Mouse (Mus musculus) heart, embryonic 13.5 days (tissue): Measurements from ENCODE around the gene Ccdc186. TPM values are rescaled to one million over a fixed set of nuclear protein-coding genes. Genes with fewer than 3 reads are reported as not detected.

Experiments
- ATAC-seq: fragments of 200-750 bp; cut with Nextera tagmentation; 2 replicates; pipeline ENCODE4 v1.8.0; 2017; ENCODE audit warnings: moderate TSS enrichment; ENCODE audit not compliant: insufficient number of reproducible peaks, low FRiP score, low TSS enrichment; ENCODE audit errors: extremely low read depth
- H3K27ac ChIP-seq: fragments of 300-500 bp; sonication (generic); replicated peaks from 2 replicates; pipeline ENCODE4 v1.5.1; 2015; ENCODE audit warnings: moderate library complexity, mild to moderate bottlenecking, inconsistent platforms
- H3K27me3 ChIP-seq: fragments of 300-500 bp; sonication (generic); replicated peaks from 2 replicates; pipeline ENCODE4 v1.6.1; 2015; ENCODE audit warnings: mild to moderate bottlenecking, inconsistent platforms
- H3K36me3 ChIP-seq: fragments of 300-500 bp; sonication (generic); 2 replicates; pipeline ENCODE4 v1.6.1; 2015; ENCODE audit warnings: mild to moderate bottlenecking, inconsistent platforms
- H3K4me1 ChIP-seq: fragments of 300-500 bp; sonication (generic); 2 replicates; pipeline ENCODE4 v1.6.1; 2015; ENCODE audit warnings: inconsistent platforms
- H3K4me2 ChIP-seq: fragments of 300-500 bp; sonication (generic); 2 replicates; pipeline ENCODE4 v1.6.1; 2015; ENCODE audit warnings: inconsistent platforms, mild to moderate bottlenecking, moderate library complexity
- H3K4me3 ChIP-seq: fragments of 300-500 bp; sonication (generic); 2 replicates; pipeline ENCODE4 v1.5.1; 2015; ENCODE audit warnings: moderate library complexity, mild to moderate bottlenecking, inconsistent platforms
- H3K9ac ChIP-seq: fragments of 300-500 bp; sonication (generic); 2 replicates; pipeline ENCODE4 v1.6.1; 2015; ENCODE audit warnings: inconsistent platforms, mild to moderate bottlenecking, moderate library complexity
- H3K9me3 ChIP-seq: fragments of 300-500 bp; sonication (generic); 2 replicates; pipeline ENCODE4 v1.6.1; 2016; ENCODE audit warnings: inconsistent platforms
- WGBS: fragments of 180-500 bp; shearing (Covaris S2); methylation state at CpG from one replicate; pipeline ENCODE4 v1.1.7; 2015; ENCODE audit warnings: mixed read lengths; 5-methylcytosine and 5-hydroxymethylcytosine counted together
- polyA plus RNA-seq: library from polyadenylated mRNA; unstranded; fragments of >200 nt; fragmentation: Nextera tagmentation; extraction: Ambion mirVana; gene quantifications from 2 replicates; pipeline ENCODE4 v1.2.1, GENCODE M21; 2015

The Ccdc186 gene
- polyA plus RNA-seq, 1 experiment from 2014 or later: 15.6 TPM

GRCm38 (mm10) chr19:56822448-56822836, 452 bp upstream of the Ccdc186 start:
- H3K9me3 ChIP-seq: no peaks in the 10 kb centered on the region
- no peak for ATAC-seq
- 0 out of 2 replicates have a peak, but pooled peaks cover 3% of the 10 kb centered on the region for H3K36me3 ChIP-seq
- peaks cover 45% of the 10 kb centered on the region for H3K4me1 ChIP-seq
- peaks cover 24% of the 10 kb centered on the region for H3K27me3 ChIP-seq
- peak overlapping the region; percentile 72 for H3K9ac ChIP-seq
- H3K27ac ChIP-seq: peak overlapping the region; percentile 48; the same call in 1 of the 2 replicates
- peak overlapping the region; percentile 85 for H3K4me3 ChIP-seq
- WGBS: 20% methylated on average over 10 of the region's 10 CpGs
- H3K4me2 ChIP-seq: peak overlapping the region; percentile 83

GRCm38 (mm10) chr19:56821040-56821797, 771 bp downstream of the Ccdc186 start:
- H3K4me3 ChIP-seq: peak overlapping the region; percentile 85
- peak overlapping the region; percentile 85 for H3K27ac ChIP-seq
- peak overlapping the region; percentile 83 for H3K4me2 ChIP-seq
- peak overlapping the region; percentile 95 for H3K9ac ChIP-seq
- no peaks in the 10 kb centered on the region for H3K9me3 ChIP-seq
- 4% methylated on average over 22 of the region's 22 CpGs for WGBS
- H3K36me3 ChIP-seq: 0 out of 2 replicates have a peak, but pooled peaks cover 3% of the 10 kb centered on the region
- H3K27me3 ChIP-seq: peaks cover 11% of the 10 kb centered on the region
- no peak for ATAC-seq
- peaks cover 57% of the 10 kb centered on the region for H3K4me1 ChIP-seq

DNA sequence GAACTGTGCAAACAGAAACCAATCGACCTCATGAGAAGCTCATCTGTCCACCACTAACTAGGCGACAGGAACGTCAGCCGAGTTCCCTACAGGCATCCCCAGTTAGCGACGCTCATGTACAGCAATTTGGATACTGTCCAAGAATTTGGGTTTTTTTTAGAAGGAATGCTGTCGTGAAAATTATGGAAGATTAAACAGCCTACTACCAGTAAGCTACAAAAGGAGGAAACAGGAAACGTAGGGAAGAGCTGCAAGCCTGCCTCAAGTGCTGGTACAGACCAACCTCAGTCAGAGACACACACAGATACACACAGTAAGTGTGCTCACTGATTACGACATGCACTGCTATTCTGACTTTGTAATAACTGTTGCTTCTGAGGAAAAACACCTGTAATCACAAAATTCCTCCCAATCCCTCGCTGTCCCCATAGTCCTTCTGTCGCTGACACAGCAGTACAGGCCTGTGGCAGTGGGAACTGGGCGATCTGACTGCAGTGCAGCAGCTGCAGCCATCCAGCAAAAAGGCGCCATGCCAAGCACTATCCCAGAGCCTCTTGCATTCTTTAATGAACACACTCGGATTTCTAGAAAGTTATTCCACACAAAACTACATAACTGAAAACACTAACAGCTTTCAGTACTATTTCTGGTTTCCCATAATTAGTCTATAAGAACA, 4.0 kb downstream of the Ccdc186 start:
- H3K9me3 ChIP-seq: no peaks in the 10 kb centered on the region
- peak overlapping the region; percentile 94 for H3K27ac ChIP-seq
- H3K9ac ChIP-seq: peak overlapping the region; percentile 62
- peaks cover 80% of the 10 kb centered on the region for H3K4me1 ChIP-seq
- peaks cover 21% of the 10 kb centered on the region for H3K36me3 ChIP-seq
- no peak for ATAC-seq
- no peaks in the 10 kb centered on the region for H3K27me3 ChIP-seq
- 21% methylated on average over 14 of the region's 14 CpGs for WGBS
- H3K4me3 ChIP-seq: peak overlapping the region; percentile 24
- peak overlapping the region; percentile 63 for H3K4me2 ChIP-seq

DNA sequence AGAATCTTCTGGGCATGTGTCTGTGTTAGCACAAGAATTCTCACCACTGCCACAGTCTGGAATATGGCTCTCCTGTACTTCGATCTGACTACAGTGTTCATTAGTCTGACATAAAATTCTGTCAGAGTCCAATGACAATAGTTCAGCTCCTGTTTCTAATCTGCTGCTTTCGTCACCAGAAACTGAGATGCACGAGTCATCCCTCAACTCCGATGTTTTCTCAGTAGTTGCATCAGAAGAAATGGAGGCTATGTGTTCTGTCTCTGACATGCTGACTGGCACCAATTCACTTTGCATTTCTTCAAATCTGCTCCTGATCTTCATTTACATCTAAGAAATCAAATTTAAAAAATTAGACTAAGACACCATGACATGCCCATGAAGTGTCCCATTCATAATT, 8.6 kb downstream of the Ccdc186 start:
- Histone ChIP-seq H3K4me1 (peaks cover 62% of the 10 kb centered on the region), H3K4me3 (no peak overlapping the region), H3K9me3 (no peaks in the 10 kb centered on the region), H3K27me3 (no peaks in the 10 kb centered on the region), H3K4me2 (no peak overlapping the region), H3K9ac (no peak overlapping the region), H3K36me3 (peaks cover 45% of the 10 kb centered on the region), H3K27ac (no peak overlapping the region)
- 63% methylated on average over 4 of the region's 4 CpGs for WGBS
- ATAC-seq: no peak

- no peaks in the 10 kb centered on the region for H3K9me3 ChIP-seq
- no peak overlapping the region for H3K4me3 ChIP-seq
- no peaks in the 10 kb centered on the region for H3K27me3 ChIP-seq
- no peak overlapping the region for H3K9ac ChIP-seq
- H3K4me2 ChIP-seq: no peak overlapping the region
- H3K36me3 ChIP-seq: peaks cover 62% of the 10 kb centered on the region
- ATAC-seq: no peak
- WGBS: 30% methylated on average over 9 of the region's 9 CpGs
- H3K27ac ChIP-seq: 0 out of 2 replicates have a peak overlapping the region, but pooled peaks have one; percentile 25
- peaks cover 44% of the 10 kb centered on the region for H3K4me1 ChIP-seq
Observed at GRCm38 (mm10) chr19:56811590-56811989, 10.4 kb downstream of the Ccdc186 start.

GRCm38 (mm10) chr19:56810641-56811146, 11.3 kb downstream of the Ccdc186 start:
- Histone ChIP-seq H3K27ac (no peak overlapping the region), H3K36me3 (peaks cover 69% of the 10 kb centered on the region), H3K4me3 (no peak overlapping the region), H3K4me1 (peaks cover 35% of the 10 kb centered on the region), H3K9ac (no peak overlapping the region), H3K4me2 (no peak overlapping the region), H3K9me3 (no peaks in the 10 kb centered on the region), H3K27me3 (no peaks in the 10 kb centered on the region)
- no peak for ATAC-seq

GRCm38 (mm10) chr19:56808771-56809170, 13.2 kb downstream of the Ccdc186 start:
- no peak overlapping the region for H3K4me3 ChIP-seq
- H3K4me1 ChIP-seq: peaks cover 25% of the 10 kb centered on the region
- H3K27ac ChIP-seq: no peak overlapping the region
- H3K36me3 ChIP-seq: peaks cover 77% of the 10 kb centered on the region
- no peak overlapping the region for H3K9ac ChIP-seq
- no peaks in the 10 kb centered on the region for H3K9me3 ChIP-seq
- ATAC-seq: no peak
- H3K4me2 ChIP-seq: no peak overlapping the region
- 56% methylated on average over 5 of the region's 5 CpGs for WGBS
- H3K27me3 ChIP-seq: no peaks in the 10 kb centered on the region

DNA sequence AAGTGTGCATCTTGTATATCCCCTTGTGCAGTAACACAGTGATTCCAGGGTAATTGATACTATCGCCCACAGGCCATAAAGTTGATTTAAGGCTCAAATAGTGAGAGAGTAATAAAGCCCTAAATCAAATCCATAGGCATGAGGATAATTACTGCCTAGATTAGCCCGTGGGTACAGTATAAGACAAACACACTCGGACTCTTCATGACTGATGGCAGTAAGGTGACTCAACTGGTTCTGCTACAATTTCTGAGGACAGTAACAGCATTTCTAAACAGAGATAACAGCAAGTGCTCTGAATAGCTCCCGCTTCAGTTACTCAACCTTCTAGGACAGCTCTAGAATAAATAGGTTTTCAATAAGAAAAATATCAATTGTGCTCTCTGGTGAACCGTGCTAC, 14.9 kb downstream of the Ccdc186 start:
- H3K4me2 ChIP-seq: no peak overlapping the region
- no peak overlapping the region for H3K9ac ChIP-seq
- H3K4me3 ChIP-seq: no peak overlapping the region
- H3K27ac ChIP-seq: no peak overlapping the region
- no peaks in the 10 kb centered on the region for H3K9me3 ChIP-seq
- peaks cover 71% of the 10 kb centered on the region for H3K36me3 ChIP-seq
- H3K4me1 ChIP-seq: peaks cover 27% of the 10 kb centered on the region
- 90% methylated on average over 5 of the region's 5 CpGs for WGBS
- ATAC-seq: no peak
- H3K27me3 ChIP-seq: no peaks in the 10 kb centered on the region

DNA sequence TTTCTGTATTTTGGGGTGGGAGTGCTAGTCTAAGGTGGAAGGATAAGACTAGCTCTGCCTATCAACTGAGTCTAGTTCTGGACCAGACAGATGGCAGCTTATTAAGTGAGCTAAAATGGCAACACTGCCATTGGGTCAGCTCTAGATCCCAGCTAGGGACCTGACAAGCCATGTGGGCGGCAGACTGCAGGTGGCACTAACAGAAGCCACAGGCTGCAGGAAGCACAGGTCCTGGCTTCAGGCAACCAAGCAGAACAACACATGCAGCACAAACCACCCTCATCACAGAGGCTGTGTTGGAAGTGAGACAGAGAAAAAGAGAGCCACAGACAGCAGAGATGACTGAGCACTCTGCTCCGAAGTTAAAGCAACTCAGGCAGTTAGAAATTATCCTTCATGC, 16.6 kb downstream of the Ccdc186 start:
- no peak overlapping the region for H3K27ac ChIP-seq
- H3K4me3 ChIP-seq: no peak overlapping the region
- H3K4me2 ChIP-seq: no peak overlapping the region
- H3K9ac ChIP-seq: no peak overlapping the region
- H3K36me3 ChIP-seq: peaks cover 86% of the 10 kb centered on the region
- peaks cover 36% of the 10 kb centered on the region for H3K4me1 ChIP-seq
- no peaks in the 10 kb centered on the region for H3K27me3 ChIP-seq
- 83% methylated on average over 2 of the region's 2 CpGs for WGBS
- no peaks in the 10 kb centered on the region for H3K9me3 ChIP-seq
- no peak for ATAC-seq

- no peak for ATAC-seq
- H3K4me1 ChIP-seq: peaks cover 48% of the 10 kb centered on the region
- peak overlapping the region; percentile 81 for H3K27ac ChIP-seq
- 70% methylated on average over 3 of the region's 3 CpGs for WGBS
- H3K4me3 ChIP-seq: no peak overlapping the region
- peak overlapping the region; percentile 9; the same call in 1 of the 2 replicates for H3K4me2 ChIP-seq
- H3K9me3 ChIP-seq: no peaks in the 10 kb centered on the region
- H3K27me3 ChIP-seq: no peaks in the 10 kb centered on the region
- H3K36me3 ChIP-seq: peaks cover 88% of the 10 kb centered on the region
- no peak overlapping the region for H3K9ac ChIP-seq
Observed at GRCm38 (mm10) chr19:56802352-56802746, 19.6 kb downstream of the Ccdc186 start.

- no peak for ATAC-seq
- no peak overlapping the region for H3K9ac ChIP-seq
- peaks cover 85% of the 10 kb centered on the region for H3K36me3 ChIP-seq
- peak overlapping the region; percentile 81 for H3K27ac ChIP-seq
- H3K4me2 ChIP-seq: peak overlapping the region; percentile 9; the same call in 1 of the 2 replicates
- H3K4me3 ChIP-seq: no peak overlapping the region
- no peaks in the 10 kb centered on the region for H3K27me3 ChIP-seq
- no peaks in the 10 kb centered on the region for H3K9me3 ChIP-seq
- peaks cover 48% of the 10 kb centered on the region for H3K4me1 ChIP-seq
- WGBS: 43% methylated on average over 10 of the region's 10 CpGs
Observed at GRCm38 (mm10) chr19:56801656-56802351, 20.2 kb downstream of the Ccdc186 start.
